Mouse (Mus musculus) thymus, postnatal 36 days (tissue): Measurements from ENCODE around the gene Csk.
A peak's percentile ranks its signal among the peaks of the same experiment; 100 is the strongest.

Source experiments
- DNase-seq, 2 experiments: peaks; one replicate each; pipeline ENCODE4 v3.0.0; 2022; ENCODE audit warnings: mixed read lengths in 2 of 2

The Csk gene

DNA sequence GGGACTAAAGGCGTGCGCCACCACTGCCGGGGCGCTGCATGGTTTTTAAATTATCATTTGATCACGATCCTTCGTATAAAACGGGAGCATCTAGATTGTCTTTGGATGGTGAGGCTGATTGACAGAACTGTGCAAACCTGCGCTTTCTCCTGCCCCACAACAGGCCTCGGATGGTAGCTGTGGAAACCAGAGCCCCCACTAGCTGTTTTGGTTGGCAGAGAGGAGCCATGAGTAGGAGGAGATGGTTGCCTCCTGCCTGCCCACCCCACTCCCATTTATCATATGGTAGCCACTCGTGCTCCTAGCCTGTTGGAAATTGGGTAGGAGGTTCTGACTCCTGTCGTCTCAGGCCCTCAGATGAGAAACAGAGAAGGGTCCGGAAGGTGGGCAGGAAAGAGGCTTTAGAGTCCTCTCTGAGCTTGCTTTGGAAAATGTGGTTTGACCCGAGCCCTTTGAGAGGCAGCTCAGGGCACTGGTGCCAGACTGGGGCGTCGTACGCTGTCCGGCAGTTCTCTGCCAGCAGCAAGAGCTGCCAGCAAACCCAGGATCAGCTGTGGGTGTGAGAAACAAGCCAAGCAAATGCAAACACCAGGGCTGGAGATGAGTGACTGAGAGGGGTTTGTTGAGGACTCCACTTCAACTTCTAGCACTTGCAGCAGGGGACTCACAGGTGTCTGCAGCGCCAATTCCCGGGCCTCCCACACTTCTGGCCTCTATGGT lies 3.4 kb upstream of the Csk start:
- peak in 1 of 2 experiments; percentile 12 for DNase-seq

DNA sequence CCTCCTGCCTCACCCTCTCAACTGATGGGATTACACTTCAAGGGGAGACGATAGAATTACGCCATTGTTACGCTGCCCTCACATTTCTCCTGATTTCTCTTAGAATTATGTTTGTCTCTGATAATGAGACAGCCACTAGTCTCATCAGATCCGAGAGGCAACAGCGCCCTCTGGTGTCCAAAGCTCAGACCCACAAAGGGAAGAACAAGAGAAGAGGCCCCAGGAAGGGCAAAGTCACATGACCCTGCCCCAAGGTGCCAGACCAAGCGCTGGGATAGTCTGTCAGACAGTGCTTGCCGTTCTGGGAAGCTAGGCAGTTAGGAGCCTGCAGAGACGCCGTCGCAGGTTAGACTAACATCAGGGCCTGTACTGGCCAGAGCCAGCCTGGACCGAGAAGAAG lies 2.3 kb upstream of the Csk start:
- DNase-seq = peak; percentile 93 to 97

GRCm38 (mm10) chr9:57654966-57655365 lies 1.5 kb upstream of the Csk start:
- DNase-seq = no peak

GRCm38 (mm10) chr9:57652855-57653254 lies 576 bp downstream of the Csk start:
- DNase-seq = peak; percentile 39 to 53

DNA sequence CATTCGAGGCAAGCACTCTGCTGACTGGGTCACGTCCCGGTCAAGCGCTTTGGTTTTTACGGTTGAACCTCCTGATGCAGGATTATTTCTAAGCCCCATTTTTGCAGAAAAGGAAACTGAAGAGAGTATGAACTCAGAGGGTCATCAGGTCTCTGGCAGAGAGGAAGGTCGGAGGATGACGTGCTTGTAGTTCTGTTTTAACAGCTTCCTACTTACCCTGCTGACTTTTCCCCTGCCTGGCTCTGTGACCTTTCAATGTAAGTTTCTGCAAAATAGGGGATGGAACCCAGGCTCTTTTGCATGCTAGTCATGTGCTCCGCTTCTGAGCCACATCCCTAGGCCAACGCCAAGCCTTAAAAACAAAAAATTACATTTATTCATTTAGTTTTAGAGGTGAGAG lies 1.1 kb downstream of the Csk start:
- DNase-seq = peak; percentile 7 to 20

- peak; percentile 73 to 81 for DNase-seq
These were observed 2.6 kb downstream of the Csk start for GRCm38 (mm10) chr9:57650786-57651311.

GRCm38 (mm10) chr9:57650130-57650785 lies 3.2 kb downstream of the Csk start:
- DNase-seq = peak in 1 of 2 experiments; percentile 21

DNA sequence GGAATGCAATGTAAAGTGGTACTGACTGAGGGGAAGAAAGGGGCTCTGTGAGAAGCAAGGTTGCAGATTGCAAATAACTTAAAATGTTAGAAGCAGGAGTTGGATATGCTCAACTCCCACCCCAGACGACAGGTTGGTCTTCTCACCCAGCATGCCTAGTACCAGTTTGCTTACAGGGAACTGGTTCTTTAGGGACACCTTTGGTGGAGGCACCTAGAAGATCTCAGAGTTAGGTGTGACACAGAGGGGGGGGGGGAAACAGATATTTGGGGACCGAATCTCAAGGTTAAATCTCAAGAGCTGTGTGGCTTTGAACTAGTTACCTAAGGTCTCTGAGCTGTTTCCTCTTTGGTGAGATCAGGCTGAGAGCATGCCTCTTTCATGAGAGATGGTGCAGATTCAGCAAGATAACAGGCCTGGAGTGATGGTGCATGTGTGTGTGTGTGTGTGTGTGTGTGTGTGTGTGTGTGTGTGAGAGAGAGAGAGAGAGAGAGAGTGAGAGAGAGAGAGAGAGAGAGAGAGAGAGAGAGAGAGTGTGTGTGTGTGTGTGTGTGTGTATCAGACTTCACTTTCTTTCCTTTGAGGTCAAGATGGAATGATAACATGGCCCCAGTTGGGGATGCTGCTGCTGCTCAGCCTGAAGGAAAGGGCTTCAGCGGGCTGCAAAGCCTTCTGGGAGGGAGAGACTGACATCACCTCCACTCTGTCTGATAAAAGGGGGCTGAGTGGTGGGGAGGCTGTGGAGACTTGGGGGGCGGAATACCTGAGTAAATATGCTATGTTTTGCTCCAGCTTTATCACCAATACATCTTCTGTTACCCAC lies 5.9 kb downstream of the Csk start:
- peak; percentile 49 to 74 for DNase-seq

DNA sequence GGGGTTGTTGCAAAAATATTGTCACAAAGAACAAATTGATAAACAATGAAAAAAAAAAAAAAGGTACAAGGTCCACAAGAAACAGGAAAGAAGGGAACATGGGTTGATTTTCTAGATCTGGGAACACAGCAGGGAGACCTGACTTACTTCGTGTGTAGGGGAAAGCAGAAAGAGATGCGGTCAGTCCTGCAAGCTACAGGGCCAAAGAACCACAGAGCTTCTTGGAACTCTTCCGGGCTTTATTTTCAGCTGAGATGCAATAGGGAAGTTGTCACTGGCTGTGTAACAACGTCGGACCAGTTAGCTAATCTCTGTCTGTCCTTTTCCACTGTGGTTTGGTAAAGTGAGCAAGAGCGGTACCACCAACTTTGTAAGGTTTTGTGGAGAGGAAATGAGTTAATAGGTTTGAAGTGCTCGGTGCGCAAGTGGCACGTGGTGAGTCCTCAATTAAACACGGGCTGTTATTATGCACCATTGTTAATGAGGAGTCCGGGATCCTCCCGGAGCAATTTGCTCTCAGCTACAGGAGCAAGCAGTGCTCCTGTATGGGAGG lies 6.8 kb downstream of the Csk start:
- peak; percentile 20 to 23 for DNase-seq

- DNase-seq = peak; percentile 93
These were observed 8.2 kb downstream of the Csk start for GRCm38 (mm10) chr9:57644944-57645893.

DNA sequence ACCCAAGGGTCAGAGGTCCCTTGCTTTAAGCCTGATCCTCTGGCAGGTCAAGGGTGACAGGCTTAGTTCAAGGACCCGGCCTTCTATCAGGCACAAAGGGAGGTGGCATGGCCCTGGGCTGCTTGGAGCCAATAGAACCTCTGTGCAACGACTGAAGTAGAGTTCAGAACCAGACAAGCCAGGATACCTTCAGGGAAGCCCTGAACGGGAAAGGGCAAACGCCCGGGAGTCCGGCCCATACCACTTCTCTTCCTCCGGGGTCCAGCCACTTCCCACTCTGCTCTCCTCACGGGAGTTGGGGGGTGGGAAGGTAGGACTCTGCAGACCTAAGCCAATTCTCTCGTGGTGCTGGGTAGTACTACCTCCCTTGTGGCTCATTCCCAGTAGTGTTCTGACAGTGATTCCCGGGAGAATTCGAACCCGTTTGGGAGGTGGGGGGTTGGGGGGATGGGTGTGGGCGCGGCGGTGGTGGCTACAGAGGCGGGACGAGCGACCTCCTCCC lies 8.9 kb downstream of the Csk start:
- DNase-seq = peak in 1 of 2 experiments; percentile 35

- peak; percentile 55 to 70 for DNase-seq
These were observed 9.6 kb downstream of the Csk start for GRCm38 (mm10) chr9:57643856-57644180.

DNA sequence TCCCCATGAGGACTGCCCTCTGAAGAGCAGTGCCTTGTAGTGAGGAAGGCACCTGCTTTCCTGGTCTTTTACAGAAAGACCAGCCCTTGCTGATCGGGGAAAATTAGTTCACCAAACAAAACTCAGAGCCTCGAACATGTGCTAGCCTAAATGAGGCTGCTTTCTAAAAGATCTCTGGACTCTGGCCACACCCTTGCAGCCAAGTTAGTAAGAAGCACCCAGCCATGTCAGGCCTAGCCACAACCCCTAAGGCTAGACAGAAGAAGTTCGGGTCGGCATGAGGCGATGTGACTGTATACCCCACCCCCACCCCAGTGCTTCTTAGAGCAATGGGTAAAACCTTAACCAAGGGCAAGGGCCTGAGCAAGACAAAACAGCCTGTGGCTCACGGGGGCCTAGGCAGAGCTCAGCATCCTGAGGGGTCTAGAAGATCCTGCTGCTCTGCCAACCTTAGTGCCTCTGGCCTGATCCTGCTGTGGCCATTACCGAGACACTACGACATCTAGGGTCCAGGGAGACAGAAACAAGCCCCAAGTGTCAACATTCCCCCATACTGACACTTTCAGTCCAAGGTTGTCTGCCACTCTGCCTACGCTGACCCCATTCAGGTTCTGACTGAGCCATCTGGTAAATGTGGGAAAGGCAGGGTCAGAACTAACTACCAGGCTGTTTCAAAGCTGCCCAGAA lies 10.1 kb downstream of the Csk start:
- DNase-seq = peak in 1 of 2 experiments; percentile 29

- DNase-seq = peak in 1 of 2 experiments; percentile 36
These were observed 11.5 kb downstream of the Csk start for GRCm38 (mm10) chr9:57641775-57642550.

DNA sequence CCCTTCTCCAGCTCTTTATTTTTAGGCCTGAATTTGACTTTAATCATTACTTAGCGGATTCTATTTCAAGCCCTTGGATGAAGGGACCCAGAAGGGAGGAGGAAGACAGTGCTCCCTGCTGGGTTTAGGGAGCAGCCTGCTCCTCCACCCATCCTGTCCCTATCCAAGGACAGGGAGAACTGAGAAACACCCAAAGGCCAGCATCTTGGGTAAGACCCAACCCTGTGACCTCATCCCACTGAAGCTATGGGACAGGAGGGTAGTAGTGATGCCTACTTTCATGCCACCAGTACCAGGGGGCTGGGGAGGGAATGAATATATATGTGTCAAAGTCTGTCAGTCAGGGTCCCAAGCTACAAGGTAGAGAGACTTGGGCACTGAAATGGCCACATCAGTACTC lies 12.4 kb downstream of the Csk start:
- peak in 1 of 2 experiments; percentile 14 for DNase-seq

- peak; percentile 91 to 95 for DNase-seq
These were observed 13.0 kb downstream of the Csk start for GRCm38 (mm10) chr9:57640384-57640783.

DNA sequence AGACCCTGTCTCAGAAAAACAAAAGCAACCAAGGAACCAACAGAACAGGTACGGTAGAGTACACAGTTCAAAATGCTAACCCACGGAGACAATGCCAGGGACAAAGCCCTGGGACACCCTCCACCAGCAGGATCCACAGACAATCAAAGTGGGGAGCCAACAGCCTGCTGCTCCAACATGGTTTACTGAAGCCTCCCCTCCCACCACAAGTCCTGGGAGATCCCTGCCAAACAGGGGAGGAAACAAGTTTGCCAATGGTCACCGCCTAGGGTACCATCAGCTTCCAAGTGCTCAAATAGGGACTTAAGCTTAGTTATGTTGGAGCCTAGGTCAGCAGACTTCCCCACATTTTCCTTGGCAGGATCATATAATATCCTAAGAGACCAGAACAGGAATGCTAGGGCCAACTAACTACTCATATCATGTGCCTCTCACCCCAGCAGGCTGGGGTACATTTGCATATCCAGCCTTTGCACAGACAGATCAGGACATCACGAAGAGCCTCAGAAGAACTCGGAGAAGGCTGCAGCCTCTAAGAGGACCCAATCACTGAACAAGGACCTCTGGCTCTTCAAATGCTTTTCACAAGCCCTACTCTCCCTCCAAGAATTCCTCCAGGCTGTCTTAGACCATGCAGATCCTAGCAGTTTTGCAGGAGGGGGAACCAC lies 13.6 kb downstream of the Csk start:
- peak in 1 of 2 experiments; percentile 16 for DNase-seq

- peak in 1 of 2 experiments; percentile 57 for DNase-seq
These were observed 14.6 kb downstream of the Csk start for GRCm38 (mm10) chr9:57638651-57639459.
